Mouse (Mus musculus): ENCODE data around the gene Rhebl1. TPM values are rescaled to one million over a fixed set of nuclear protein-coding genes. Genes with fewer than 3 reads are reported as not detected.

The Rhebl1 gene
- total and polyA plus RNA-seq, 3 experiments, result 11.1 to 25.1 (median 17.6) TPM

DNA sequence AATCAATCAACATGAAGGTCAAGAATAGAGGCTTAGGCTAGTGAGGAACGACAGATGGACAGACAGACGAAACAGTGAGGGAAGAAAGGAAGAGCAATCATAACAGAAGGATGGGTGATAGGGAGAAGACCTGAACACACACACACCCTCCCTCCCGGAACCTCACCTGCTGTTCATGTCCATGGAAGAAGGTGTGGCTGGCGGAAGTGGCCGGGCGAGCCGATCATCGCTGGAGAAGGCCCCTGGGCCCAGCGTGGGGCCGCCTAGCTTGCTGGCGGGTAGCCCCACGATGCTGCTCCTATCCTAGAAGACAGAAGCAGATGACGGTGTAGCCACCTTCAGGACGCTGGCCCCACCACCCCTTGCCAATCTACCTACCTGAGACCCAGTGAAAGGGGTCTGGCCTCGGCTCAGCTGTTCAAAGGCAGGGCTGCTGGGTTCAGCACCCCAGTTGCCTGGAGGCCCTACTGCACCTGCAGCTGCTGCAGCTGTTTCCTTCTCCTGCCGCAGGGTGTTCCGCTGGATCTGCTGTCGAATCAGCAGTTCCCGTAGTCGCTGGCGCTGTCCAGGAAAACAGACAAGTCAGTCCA lies 43.0 kb downstream of the Rhebl1 start:
- Histone ChIP-seq H3K36me3 (replicated peaks in 1 of 2; ENCODE audit: control insufficient read depth in 1 of 2, insufficient read depth in 1 of 2, low read length in 1 of 2) (peaks cover 96 to 100% of the 10 kb centered on the region in 2 experiments), H3K9ac (ENCODE audit: insufficient read depth, low read depth) (no peak overlapping the region), H3K27ac (ENCODE audit: insufficient read depth, low read depth) (no peak overlapping the region), H3K4me2 (ENCODE audit: insufficient read depth, low read depth, poor library complexity, severe bottlenecking) (no peak overlapping the region), H3K27me3 (replicated peaks) (no peaks in the 10 kb centered on the region), H3K4me3 (replicated peaks in 1 of 3; ENCODE audit: low read depth in 2 of 3, low read length in 2 of 3, poor library complexity in 1 of 3) (no peak overlapping the region), H3K4me1 (ENCODE audit: control insufficient read depth in 1 of 2, insufficient read depth in 2 of 2) (no peaks in the 10 kb centered on the region), H3K9me3 (replicated peaks; ENCODE audit: low read length) (no peaks in the 10 kb centered on the region), H3K79me2 (replicated peaks; ENCODE audit: control insufficient read depth, extremely low read depth, insufficient read depth, poor library complexity, severe bottlenecking) (peaks cover 8% of the 10 kb centered on the region; the same call in 1 of the 2 replicates)
- TF ChIP-seq SIN3A (IDR thresholded peaks at IDR 0.05; ENCODE audit: low read length) (no peak), GABPA (IDR thresholded peaks at IDR 0.05; ENCODE audit: insufficient replicate concordance, low read depth, low read length) (no peak), JUN (IDR thresholded peaks at IDR 0.05; ENCODE audit: insufficient read depth, low read depth, low read length) (no peak), POLR2AphosphoS2 (IDR thresholded peaks at IDR 0.05; ENCODE audit: low read depth, low read length) (no peak), SMC3 (IDR thresholded peaks at IDR 0.05; ENCODE audit: low read depth, low read length) (no peak), EP300 (IDR thresholded peaks at IDR 0.05; ENCODE audit: low read length) (no peak)
- in situ Hi-C loops (cut with MboI; ENCODE audit: low pct_ligation_motif_present, low pct_unique_long_range_greater_than_20kb, low sequenced_read_pairs), result no loop called here
- DNase-seq (ENCODE audit: extremely low read depth), result no peak
- dilution Hi-C loops (cut with MboI; ENCODE audit: extremely low pct_ligation_motif_present, extremely low pct_unique_long_range_greater_than_20kb, low sequenced_read_pairs), result no loop called here

DNA sequence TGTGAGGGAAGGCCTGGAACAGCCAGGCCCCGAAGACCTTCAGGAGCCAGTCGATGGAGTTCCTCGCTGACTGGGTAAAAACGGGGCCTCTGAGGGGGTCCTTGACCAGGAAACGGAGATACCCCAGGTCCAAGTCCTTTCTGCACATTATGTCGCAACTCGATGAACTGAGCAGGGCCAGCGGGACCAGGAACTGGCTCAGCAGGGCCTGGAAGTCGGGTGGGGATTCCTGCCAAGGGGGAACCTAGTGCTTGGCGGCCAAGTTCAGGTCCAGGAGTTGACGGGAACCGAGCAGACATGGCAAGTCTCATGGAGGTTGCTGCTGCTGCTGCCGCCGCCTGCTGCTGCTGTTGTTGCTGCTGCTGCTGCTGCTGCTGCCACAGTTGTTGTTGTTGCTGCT lies 43.7 kb downstream of the Rhebl1 start:
- TF ChIP-seq IRF4 (IDR thresholded peaks at IDR 0.05; ENCODE audit: low read depth, low read length), result no peak
- TF ChIP-seq MAFK (IDR thresholded peaks at IDR 0.05; ENCODE audit: insufficient replicate concordance, low read length), result no peak
- no peak for TF ChIP-seq POLR2A (IDR thresholded peaks at IDR 0.05; ENCODE audit: low read depth, low read length)
- TF ChIP-seq USF1 (IDR thresholded peaks at IDR 0.05; ENCODE audit: low read depth, low read length), result no peak
- TF ChIP-seq ZMIZ1 (IDR thresholded peaks at IDR 0.05; ENCODE audit: low read depth, low read length), result no peak
- no peak for TF ChIP-seq NELFE (IDR thresholded peaks at IDR 0.05; ENCODE audit: low read depth, low read length)
- TF ChIP-seq SMC3 (IDR thresholded peaks at IDR 0.05; ENCODE audit: low read depth, low read length), result no peak
- TF ChIP-seq RCOR1 (conservative IDR thresholded peaks at IDR 0.05; ENCODE audit: low read depth, low read length), result no peak
- Histone ChIP-seq H3K4me3 (replicated peaks in 1 of 3; ENCODE audit: low read depth in 2 of 3, low read length in 2 of 3, poor library complexity in 1 of 3) (no peak overlapping the region), H3K4me1 (ENCODE audit: control insufficient read depth in 1 of 2, insufficient read depth in 2 of 2) (no peaks in the 10 kb centered on the region), H3K9ac (ENCODE audit: insufficient read depth, low read depth) (no peak overlapping the region), H3K27ac (ENCODE audit: insufficient read depth, low read depth) (no peak overlapping the region), H3K9me3 (replicated peaks; ENCODE audit: low read length) (no peaks in the 10 kb centered on the region), H3K79me2 (replicated peaks; ENCODE audit: control insufficient read depth, extremely low read depth, insufficient read depth, poor library complexity, severe bottlenecking) (peaks cover 8% of the 10 kb centered on the region; the same call in 1 of the 2 replicates), H3K36me3 (replicated peaks in 1 of 2; ENCODE audit: control insufficient read depth in 1 of 2, insufficient read depth in 1 of 2, low read length in 1 of 2) (peaks cover 96 to 100% of the 10 kb centered on the region in 2 experiments), H3K4me2 (ENCODE audit: insufficient read depth, low read depth, poor library complexity, severe bottlenecking) (no peak overlapping the region), H3K27me3 (replicated peaks) (no peaks in the 10 kb centered on the region)
- dilution Hi-C loops (cut with MboI; ENCODE audit: extremely low pct_ligation_motif_present, extremely low pct_unique_long_range_greater_than_20kb, low sequenced_read_pairs), result no loop called here
- DNase-seq (ENCODE audit: extremely low read depth), result no peak
- in situ Hi-C loops (cut with MboI; ENCODE audit: low pct_ligation_motif_present, low pct_unique_long_range_greater_than_20kb, low sequenced_read_pairs), result no loop called here
